Mouse (Mus musculus) c-Kit-negative CD71-positive TER-119-positive erythroid progenitor cells, embryonic 14.5 days (primary cell): ENCODE results near the gene Cyp2d22.

Experiments used
- DNase-seq: peaks from one replicate; pipeline ENCODE4 v3.0.0-alpha.2; 2013; ENCODE audit warnings: low read depth, low spot score

The Cyp2d22 gene

GRCm38 (mm10) chr15:82346580-82347302 lies 33.3 kb downstream of the Cyp2d22 start:
- no peak for DNase-seq

GRCm38 (mm10) chr15:82345820-82346470 lies 34.1 kb downstream of the Cyp2d22 start:
- peak; percentile 99 for DNase-seq

GRCm38 (mm10) chr15:82344971-82345370 lies 35.1 kb downstream of the Cyp2d22 start:
- no peak for DNase-seq

GRCm38 (mm10) chr15:82343368-82344287 lies 36.4 kb downstream of the Cyp2d22 start:
- DNase-seq = no peak

- no peak for DNase-seq
Measured at GRCm38 (mm10) chr15:82342543-82342935, 37.5 kb downstream of the Cyp2d22 start.

GRCm38 (mm10) chr15:82341675-82342542 lies 38.2 kb downstream of the Cyp2d22 start:
- peak; percentile 86 for DNase-seq

- peak; percentile 66 for DNase-seq
Measured at GRCm38 (mm10) chr15:82341036-82341501, 39.0 kb downstream of the Cyp2d22 start.

GRCm38 (mm10) chr15:82340414-82341035 lies 39.5 kb downstream of the Cyp2d22 start:
- DNase-seq = peak; percentile 58

- peak; percentile 35 for DNase-seq
Measured at GRCm38 (mm10) chr15:82339634-82340254, 40.3 kb downstream of the Cyp2d22 start.

- no peak for DNase-seq
Measured at GRCm38 (mm10) chr15:82339150-82339549, 40.9 kb downstream of the Cyp2d22 start.

- peak; percentile 99 for DNase-seq
Measured at GRCm38 (mm10) chr15:82338593-82339112, 41.4 kb downstream of the Cyp2d22 start, which contains the start of the genes Naga, Pheta2 and Smdt1. Naga (minus strand) TSS chr15:82338925. Pheta2 (plus strand) TSS chr15:82338942. Smdt1 (plus strand) TSS chr15:82338959.

- peak; percentile 27 for DNase-seq
Measured at GRCm38 (mm10) chr15:82337875-82338274, 42.2 kb downstream of the Cyp2d22 start.

- no peak for DNase-seq
Measured at GRCm38 (mm10) chr15:82336629-82337028, 43.4 kb downstream of the Cyp2d22 start.

GRCm38 (mm10) chr15:82335194-82335593 lies 44.9 kb downstream of the Cyp2d22 start:
- DNase-seq = no peak

GRCm38 (mm10) chr15:82325382-82325781 lies 54.7 kb downstream of the Cyp2d22 start:
- no peak for DNase-seq

- DNase-seq = no peak
Measured at GRCm38 (mm10) chr15:82322195-82322594, 57.9 kb downstream of the Cyp2d22 start.
